Mouse (Mus musculus) lung, adult 2 months (tissue): ENCODE data around the gene Nosip. TPM values are rescaled to one million over a fixed set of nuclear protein-coding genes. Genes with fewer than 3 reads are reported as not detected.
A peak's percentile ranks its signal among the peaks of the same experiment; 100 is the strongest.
"Not testable (repeated sequence)": the region's sequence is repeated elsewhere in the genome, so short reads cannot be mapped to it uniquely, and the experiment has no call there.

Experiments
- DNase-seq: peaks from one replicate; pipeline ENCODE4 v3.0.0; 2022
- H3K4me1 ChIP-seq: fragments of 200-500 bp; 2 replicates; pipeline ENCODE4 v1.6.1; 2011; ENCODE audit warnings: low read length; ENCODE audit not compliant: control insufficient read depth, insufficient read depth
- H3K4me3 ChIP-seq: fragments of 200-500 bp; replicated peaks from 2 replicates; pipeline ENCODE3; 2011; ENCODE audit warnings: low read depth, mild to moderate bottlenecking, control low read depth, low read length; ENCODE audit errors: extremely low read depth
- CTCF ChIP-seq: fragments of 200-500 bp; IDR thresholded peaks from 2 replicates; pipeline ENCODE4 v1.5.1; 2011; ENCODE audit warnings: mild to moderate bottlenecking, low read length, control low read depth; ENCODE audit not compliant: insufficient read depth
- POLR2A ChIP-seq: fragments of 200-500 bp; IDR thresholded peaks from 2 replicates; pipeline ENCODE4 v1.6.1; 2011; ENCODE audit warnings: low read depth, mild to moderate bottlenecking, control low read depth, low read length, borderline replicate concordance; ENCODE audit errors: extremely low read depth
- WGBS: fragments of 180-500 bp; shearing (Covaris S2); methylation state at CpG from one replicate; pipeline ENCODE4 v1.1.7; 2018; 5-methylcytosine and 5-hydroxymethylcytosine counted together
- polyA plus RNA-seq: library from polyadenylated mRNA; depleted of rRNA; stranded (reverse); fragments of >200 nt; gene quantifications from 2 replicates; pipeline ENCODE4 v1.2.3, GENCODE M21; 2012

The Nosip gene
- polyA plus RNA-seq, 1 experiment: 102 TPM

DNA sequence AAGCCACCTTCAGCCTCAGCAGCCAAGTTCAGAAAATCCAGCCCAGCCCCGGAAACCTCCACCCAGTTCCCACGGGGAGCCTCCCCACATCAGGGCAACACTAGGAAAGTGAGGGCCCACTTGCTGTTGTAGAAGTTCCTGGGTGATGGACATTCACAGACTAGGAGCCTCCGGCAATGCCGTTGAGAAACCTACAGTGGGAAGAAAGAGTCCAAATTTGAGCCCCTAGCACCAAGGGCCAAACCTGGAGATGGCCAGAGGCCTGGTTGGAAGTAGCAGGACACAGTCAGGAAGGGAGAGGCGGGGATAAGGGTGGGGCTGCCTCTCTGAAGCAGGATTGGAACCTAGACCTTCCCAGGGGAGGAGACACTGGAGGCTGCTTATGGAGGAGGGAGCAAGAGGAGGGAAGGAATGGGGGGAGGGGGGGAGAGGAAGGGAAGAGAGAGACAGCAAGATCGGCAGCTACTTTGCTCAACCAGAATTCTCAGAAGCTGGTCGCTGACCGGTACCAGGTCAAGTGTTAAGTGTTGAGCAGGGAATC is 43.1 kb upstream of the Nosip start:
- WGBS: 10% methylated on average over 8 of the region's 8 CpGs
- H3K4me3 ChIP-seq: peak overlapping the region; percentile 76
- TF ChIP-seq POLR2A (peak; percentile 76; the same call in 1 of the 2 replicates), CTCF (no peak)
- peak; percentile 71 for DNase-seq
- peaks cover 2% of the 10 kb centered on the region; the same call in 1 of the 2 replicates for H3K4me1 ChIP-seq

DNA sequence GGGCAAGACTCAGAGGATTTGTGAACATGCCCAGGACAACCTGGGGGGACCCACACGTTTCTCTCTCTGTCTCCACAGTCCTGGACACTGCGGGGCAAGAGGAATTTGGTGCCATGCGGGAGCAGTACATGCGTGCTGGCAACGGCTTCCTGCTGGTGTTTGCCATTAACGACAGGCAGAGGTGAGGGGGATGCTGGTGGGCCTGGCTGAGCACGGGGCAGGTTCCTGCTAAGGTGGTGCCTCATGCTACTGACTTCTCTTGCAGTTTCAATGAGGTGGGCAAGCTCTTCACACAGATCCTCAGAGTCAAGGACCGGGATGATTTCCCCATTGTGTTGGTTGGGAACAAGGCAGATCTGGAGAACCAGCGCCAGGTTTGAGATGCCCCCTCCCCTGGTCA is 42.0 kb upstream of the Nosip start:
- 74% methylated on average over 9 of the region's 9 CpGs for WGBS
- Histone ChIP-seq H3K4me3 (no peak overlapping the region), H3K4me1 (peaks cover 2% of the 10 kb centered on the region; the same call in 1 of the 2 replicates)
- no peak for DNase-seq
- no peak for TF ChIP-seq POLR2A
- no peak for TF ChIP-seq CTCF

DNA sequence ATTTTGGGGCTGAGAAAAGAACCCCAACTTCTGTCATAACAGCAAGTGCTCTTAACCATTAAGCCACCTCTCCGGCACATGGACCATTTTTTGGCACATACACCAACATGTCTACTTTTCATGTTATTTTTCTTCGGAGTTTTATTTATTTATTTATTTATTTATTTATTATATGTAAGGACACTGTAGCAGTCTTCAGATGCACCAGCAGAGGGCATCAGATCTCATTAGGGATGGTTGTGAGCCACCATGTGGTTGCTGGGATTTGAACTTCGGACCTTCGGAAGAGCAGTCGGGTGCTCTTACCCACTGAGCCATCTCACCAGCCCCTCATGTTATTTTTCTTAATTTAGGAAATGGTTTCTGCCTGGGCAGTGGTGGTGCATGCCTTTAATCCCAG is 38.5 kb upstream of the Nosip start:
- H3K4me1 ChIP-seq, H3K4me3 ChIP-seq, DNase-seq: not testable (repeated sequence)
- WGBS: 65% methylated on average over 5 of the region's 5 CpGs
- 0 out of 2 replicates have a peak, but pooled peaks have one; percentile 25 for TF ChIP-seq CTCF

DNA sequence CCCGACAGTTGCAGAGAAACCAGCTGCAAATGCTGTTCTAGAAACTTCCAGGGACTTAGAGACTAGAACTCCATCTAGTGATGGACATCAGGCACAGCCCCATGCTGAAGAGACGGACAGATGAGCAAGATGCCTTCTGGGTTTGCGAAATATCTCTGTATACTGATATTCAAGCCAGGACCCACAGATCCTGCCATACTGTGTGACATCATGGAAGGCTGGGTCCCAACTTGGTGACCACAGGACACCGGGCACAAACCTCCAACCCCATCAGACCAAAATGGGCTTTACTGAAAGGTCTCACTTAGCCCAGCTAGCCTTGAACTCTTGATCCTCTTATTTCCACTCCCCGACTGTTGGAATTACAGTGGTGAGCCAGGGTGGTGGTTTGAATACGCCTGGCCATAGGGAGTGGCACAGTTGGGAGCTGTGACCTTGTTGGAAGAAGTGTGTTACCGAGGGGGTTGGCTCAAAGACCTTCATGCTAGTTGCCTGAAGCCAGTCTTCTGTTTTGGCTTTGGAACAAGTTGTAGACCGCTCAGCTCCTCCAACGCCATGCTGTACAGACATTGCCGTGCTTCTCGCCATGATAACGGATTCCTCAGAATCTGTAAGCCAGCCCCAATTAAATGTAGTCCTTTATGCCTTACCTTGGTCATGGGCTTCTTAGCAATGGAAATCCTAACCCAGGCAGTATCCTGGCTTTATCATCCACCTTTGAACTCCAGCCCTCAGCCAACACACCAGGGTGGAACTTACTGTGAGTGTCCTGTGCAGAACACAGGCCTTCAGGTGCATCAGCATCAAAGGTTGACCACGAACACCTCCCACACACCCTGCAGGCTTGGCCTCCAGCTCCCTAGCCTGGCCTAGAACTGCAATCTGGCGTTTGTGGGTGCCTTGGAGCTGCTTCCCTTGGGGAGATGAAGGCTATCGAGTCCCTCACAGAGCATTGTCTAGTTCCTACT is 37.7 kb upstream of the Nosip start:
- WGBS: 74% methylated on average over 15 of the region's 15 CpGs

DNA sequence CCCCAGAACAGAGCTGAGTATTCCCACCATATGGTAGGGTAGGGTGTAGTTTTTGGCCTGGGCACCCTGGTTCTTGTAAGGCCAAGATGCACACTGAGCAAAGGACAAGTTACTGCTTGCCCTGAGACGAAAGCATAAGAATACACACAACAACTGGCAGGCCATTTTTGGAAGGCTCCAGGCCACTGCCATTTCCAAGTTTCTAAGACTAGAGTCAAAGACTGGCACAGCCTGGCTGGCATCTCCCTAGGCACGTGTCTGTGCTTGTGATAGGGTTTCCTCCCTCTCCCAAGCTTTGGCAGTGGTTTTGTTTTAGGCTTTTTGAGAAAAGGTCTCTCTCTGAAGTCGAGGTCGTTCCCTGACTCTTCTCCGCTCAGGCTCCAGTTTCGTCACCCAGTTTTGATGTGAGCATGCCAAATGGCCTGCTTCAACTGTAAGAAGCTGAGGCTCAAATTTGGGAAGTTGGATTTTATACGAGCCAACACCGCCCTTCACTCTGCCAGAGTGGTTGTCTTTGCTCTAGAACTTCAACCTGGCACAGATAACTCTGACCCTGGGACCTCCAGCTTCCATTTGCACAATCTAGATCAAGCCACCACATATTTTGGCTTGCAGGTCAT is 36.5 kb upstream of the Nosip start:
- no peak overlapping the region for H3K4me3 ChIP-seq
- DNase-seq: no peak
- 61% methylated on average over 8 of the region's 8 CpGs for WGBS

More for the DNA sequence above, 37.7 kb upstream of the Nosip start:
- TF ChIP-seq POLR2A (no peak), CTCF (no peak)
- DNase-seq: no peak
- Histone ChIP-seq H3K4me1 (0 out of 2 replicates have a peak, but pooled peaks cover under 1% of the 10 kb centered on the region), H3K4me3 (no peak overlapping the region)

DNA sequence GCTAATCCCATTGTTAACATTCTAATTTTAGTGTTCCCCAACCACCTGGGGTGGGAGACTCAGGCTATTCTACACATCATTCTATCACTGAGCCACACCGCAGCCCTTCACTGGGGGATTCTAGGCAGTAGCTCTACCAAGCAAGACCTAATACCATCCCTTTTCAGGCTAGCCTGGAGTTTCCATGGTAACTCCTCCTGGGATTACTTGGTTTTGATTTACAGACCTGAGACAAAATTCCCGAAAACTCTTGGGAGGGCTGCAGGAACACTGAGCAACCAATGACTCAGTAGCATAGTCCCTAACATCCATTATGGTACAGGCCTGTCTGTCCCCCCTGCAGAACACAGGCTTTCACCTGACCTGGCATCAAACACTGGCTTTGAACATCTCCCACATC is 36.0 kb upstream of the Nosip start:
- H3K4me3 ChIP-seq: no peak overlapping the region
- no peak for DNase-seq
- H3K4me1 ChIP-seq: no peaks in the 10 kb centered on the region
- TF ChIP-seq CTCF (no peak), POLR2A (no peak)
- WGBS: 72% methylated on average over 2 of the region's 2 CpGs

More for the DNA sequence above, 36.5 kb upstream of the Nosip start:
- no peaks in the 10 kb centered on the region for H3K4me1 ChIP-seq
- TF ChIP-seq POLR2A (no peak), CTCF (no peak)

DNA sequence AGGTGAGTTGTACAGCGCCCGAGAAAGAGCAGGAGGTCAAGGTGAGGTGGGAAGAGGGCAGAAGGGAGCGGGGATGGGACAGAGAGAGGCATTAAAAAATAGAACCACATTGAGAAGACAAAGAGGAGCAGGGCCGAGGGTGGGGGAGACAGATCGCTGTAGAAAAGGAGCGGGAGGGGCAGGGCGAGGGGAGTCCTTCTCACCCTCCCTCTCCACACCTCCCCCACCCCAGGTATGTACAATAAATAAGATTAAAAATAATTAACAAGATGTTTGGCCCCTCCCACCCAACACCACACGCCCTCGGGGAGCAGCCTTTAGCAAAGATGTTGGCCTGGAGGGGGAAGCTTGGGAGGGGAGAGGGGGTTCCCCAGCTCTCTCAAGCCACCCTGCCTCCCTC is 34.5 kb upstream of the Nosip start:
- TF ChIP-seq CTCF: no peak
- no peak for TF ChIP-seq POLR2A
- H3K4me3 ChIP-seq: no peak overlapping the region
- H3K4me1 ChIP-seq: no peaks in the 10 kb centered on the region
- WGBS: 84% methylated on average over 9 of the region's 9 CpGs
- DNase-seq: no peak

DNA sequence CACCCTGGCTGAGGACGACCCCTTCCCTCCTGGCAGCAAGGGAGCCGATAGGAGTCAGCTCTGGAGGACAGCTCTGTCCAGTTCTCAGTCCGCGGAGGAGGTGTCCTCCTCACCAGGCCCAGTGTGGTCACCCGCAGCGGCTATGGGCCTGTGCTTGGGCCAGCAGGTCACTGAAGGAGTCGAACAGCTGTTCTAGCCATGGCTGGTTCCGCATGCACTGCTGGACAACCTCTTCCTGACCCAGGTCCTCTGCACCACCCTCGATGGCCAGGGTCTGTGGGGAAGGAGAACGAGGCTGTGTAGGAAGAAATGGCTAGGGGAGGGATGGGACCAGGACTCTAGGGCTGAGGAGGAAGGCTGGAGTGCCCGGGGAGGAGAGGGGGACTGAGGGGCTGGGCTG is 33.9 kb upstream of the Nosip start:
- Histone ChIP-seq H3K4me1 (no peaks in the 10 kb centered on the region), H3K4me3 (no peak overlapping the region)
- DNase-seq: no peak
- WGBS: 84% methylated on average over 11 of the region's 11 CpGs
- TF ChIP-seq CTCF (no peak), POLR2A (no peak)

DNA sequence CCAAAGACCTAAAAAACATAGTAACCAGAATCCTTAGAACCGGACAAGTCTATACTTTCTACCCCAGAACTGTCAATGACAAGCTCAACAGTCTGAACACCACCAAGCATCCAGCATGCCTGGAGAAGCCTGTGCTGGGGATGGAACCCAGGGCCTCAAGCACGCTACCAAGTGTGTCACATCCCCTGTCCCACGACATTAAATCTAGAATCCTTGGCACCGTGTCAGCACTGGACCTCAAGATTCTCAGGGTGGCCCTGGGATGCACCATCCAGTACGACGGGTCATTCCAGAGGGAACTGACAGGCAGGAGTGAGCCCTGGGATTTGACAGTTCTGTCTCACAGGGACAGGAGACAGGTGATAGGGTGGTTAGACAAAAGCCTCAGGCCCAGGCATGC is 32.2 kb upstream of the Nosip start:
- H3K4me1 ChIP-seq: no peaks in the 10 kb centered on the region
- no peak overlapping the region for H3K4me3 ChIP-seq
- WGBS: 91% methylated on average over 6 of the region's 6 CpGs
- DNase-seq: no peak
- TF ChIP-seq POLR2A (no peak), CTCF (no peak)

DNA sequence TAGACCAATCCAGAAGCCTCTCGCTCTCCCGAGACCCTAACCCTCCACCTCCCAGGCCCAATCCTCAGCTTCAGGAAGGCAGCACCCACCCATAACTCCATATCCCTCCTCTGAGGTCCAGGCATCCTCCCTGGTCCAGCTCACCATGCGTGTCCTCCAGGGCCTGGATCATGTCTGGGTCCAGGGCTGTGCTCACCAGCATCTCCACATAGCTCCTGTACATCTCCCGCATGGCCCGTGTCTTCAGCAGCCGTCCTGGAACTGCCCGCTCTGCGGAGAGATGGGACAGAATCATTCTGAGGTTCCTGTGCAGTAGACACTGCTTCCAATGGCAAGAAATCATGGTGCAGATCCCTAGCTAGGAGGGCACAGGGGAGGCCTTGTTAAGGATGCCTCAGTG is 31.4 kb upstream of the Nosip start:
- DNase-seq: no peak
- 96% methylated on average over 8 of the region's 8 CpGs for WGBS
- H3K4me3 ChIP-seq: no peak overlapping the region
- TF ChIP-seq POLR2A: no peak
- no peak for TF ChIP-seq CTCF
- H3K4me1 ChIP-seq: no peaks in the 10 kb centered on the region
